Mouse (Mus musculus) kidney, embryonic 15.5 days (tissue): Measurements from ENCODE around the gene Bace2. TPM values are rescaled to one million over a fixed set of nuclear protein-coding genes. Genes with fewer than 3 reads are reported as not detected.

ENCODE experiments used
- ATAC-seq: fragments of 200-750 bp; cut with Nextera tagmentation; replicated peaks from 2 replicates; pipeline ENCODE4 v1.8.0; 2017; ENCODE audit warnings: moderate TSS enrichment; ENCODE audit not compliant: low FRiP score
- H3K27ac ChIP-seq: fragments of 300-500 bp; sonication (generic); 2 replicates; pipeline ENCODE4 v1.5.1; 2015; ENCODE audit warnings: mild to moderate bottlenecking, inconsistent platforms
- H3K27me3 ChIP-seq: fragments of 300-500 bp; sonication (generic); 2 replicates; pipeline ENCODE4 v1.6.1; 2015; ENCODE audit warnings: inconsistent platforms
- H3K36me3 ChIP-seq: fragments of 300-500 bp; sonication (generic); 2 replicates; pipeline ENCODE4 v1.6.1; 2015; ENCODE audit warnings: inconsistent platforms
- H3K4me1 ChIP-seq: fragments of 300-500 bp; sonication (generic); 2 replicates; pipeline ENCODE4 v1.6.1; 2015; ENCODE audit warnings: inconsistent platforms
- H3K4me2 ChIP-seq: fragments of 300-500 bp; sonication (generic); 2 replicates; pipeline ENCODE4 v1.6.1; 2015; ENCODE audit warnings: moderate library complexity, mild to moderate bottlenecking, inconsistent platforms
- H3K4me3 ChIP-seq: fragments of 300-500 bp; sonication (generic); replicated peaks from 2 replicates; pipeline ENCODE4 v1.5.1; 2015; ENCODE audit warnings: mild to moderate bottlenecking, inconsistent platforms
- H3K9ac ChIP-seq: fragments of 300-500 bp; sonication (generic); 2 replicates; pipeline ENCODE4 v1.6.1; 2015; ENCODE audit warnings: mild to moderate bottlenecking, inconsistent platforms
- H3K9me3 ChIP-seq: fragments of 300-500 bp; sonication (generic); replicated peaks from 2 replicates; pipeline ENCODE4 v1.6.1; 2016; ENCODE audit warnings: inconsistent platforms
- WGBS: fragments of 180-500 bp; shearing (Covaris S2); methylation state at CpG from one replicate; pipeline ENCODE4 v1.1.7; 2015; ENCODE audit warnings: mixed read lengths; 5-methylcytosine and 5-hydroxymethylcytosine counted together
- polyA plus RNA-seq: library from polyadenylated mRNA; unstranded; fragments of >200 nt; fragmentation: Nextera tagmentation; extraction: Ambion mirVana; gene quantifications from 2 replicates; pipeline ENCODE4 v1.2.1, GENCODE M21; 2015

Bace2 gene
- polyA plus RNA-seq: 7.3 and 9.4 TPM in 2 replicates

GRCm38 (mm10) chr16:97356499-97357187, at the start of gene Bace2:
TSS of gene Bace2 (plus strand) at chr16:97356742.
- H3K27me3 ChIP-seq: peaks cover 47% of the 10 kb centered on the region

DNA sequence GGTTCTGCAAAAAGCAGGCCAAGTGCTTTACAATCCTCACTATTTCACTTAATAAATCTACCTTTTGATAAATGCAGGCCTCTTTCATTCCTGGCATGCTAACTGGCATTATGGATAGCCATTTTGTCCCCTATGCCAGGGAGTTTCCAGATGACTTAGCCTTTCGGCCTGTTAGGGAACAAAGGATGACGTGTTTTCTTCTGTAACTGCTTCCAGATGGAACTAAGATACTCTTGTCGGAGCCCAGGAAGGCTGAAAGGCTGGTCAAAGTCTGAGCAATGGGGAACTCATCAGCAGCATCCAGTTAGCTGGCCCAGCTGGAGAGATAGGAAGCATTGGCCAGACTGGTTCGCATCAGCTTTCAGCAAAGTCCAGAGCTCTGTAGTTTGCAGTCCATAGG, 48.9 kb upstream of the Bace2 start:
- WGBS: 65% methylated on average over 4 of the region's 4 CpGs

More at GRCm38 (mm10) chr16:97356499-97357187, at the start of gene Bace2:
- H3K36me3 ChIP-seq: no peaks in the 10 kb centered on the region
- peak within 1 kb of the TSS; percentile 48 for H3K9ac ChIP-seq
- peak; percentile 94 for ATAC-seq
- peak within 1 kb of the TSS; percentile 99 for H3K4me2 ChIP-seq
- H3K4me1 ChIP-seq: peaks cover 19% of the 10 kb centered on the region
- under 1% methylated on average over 58 of the region's 58 CpGs for WGBS
- no peaks in the 10 kb centered on the region for H3K9me3 ChIP-seq
- peak within 1 kb of the TSS; percentile 61 for H3K4me3 ChIP-seq
- H3K27ac ChIP-seq: no peak within 1 kb of the TSS

DNA sequence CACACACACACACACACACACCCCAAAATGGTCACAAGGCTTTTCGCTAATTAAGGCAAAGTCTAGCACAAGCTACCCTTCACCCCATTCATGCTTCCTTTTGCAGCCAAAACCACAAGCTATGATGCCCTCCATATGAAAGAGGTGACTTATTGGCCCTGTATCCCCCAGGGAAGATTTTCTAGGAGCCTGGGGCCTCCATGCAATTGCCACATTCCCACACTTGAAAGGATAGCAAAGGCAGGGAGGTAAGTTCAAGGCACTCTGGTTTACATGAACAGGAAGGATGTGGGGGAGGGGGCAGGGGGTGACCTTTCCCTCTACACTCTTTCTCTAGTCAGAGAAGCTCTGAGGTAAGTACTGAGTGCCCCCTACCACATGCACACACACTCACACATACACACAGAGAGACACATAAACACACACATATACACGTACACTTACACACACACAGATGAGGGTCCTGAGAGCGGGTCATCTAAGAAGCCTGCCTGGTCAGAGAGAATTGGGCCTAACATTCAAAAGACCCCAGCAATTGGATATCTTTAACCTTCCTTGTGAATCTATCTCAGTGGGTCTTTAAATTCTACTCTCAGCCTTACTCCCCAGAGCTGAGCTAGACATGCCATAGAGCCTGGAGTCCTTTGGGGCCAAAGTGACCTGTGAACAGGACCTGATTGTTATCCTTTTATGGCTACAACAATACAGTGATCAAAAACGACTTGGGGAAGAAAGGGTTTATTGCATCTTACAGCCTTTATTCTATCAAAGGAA, 46.6 kb upstream of the Bace2 start:
- H3K27me3 ChIP-seq: no peaks in the 10 kb centered on the region
- no peak overlapping the region for H3K4me3 ChIP-seq
- H3K9ac ChIP-seq: no peak overlapping the region
- H3K4me2 ChIP-seq: no peak overlapping the region
- H3K4me1 ChIP-seq: peaks cover 3% of the 10 kb centered on the region; the same call in 1 of the 2 replicates
- peak overlapping the region; percentile 41; the same call in 1 of the 2 replicates for H3K27ac ChIP-seq
- no peaks in the 10 kb centered on the region for H3K36me3 ChIP-seq
- no peaks in the 10 kb centered on the region for H3K9me3 ChIP-seq
- no peak for ATAC-seq
- WGBS: 56% methylated on average over 4 of the region's 4 CpGs

More for the DNA sequence above, 48.9 kb upstream of the Bace2 start:
- no peak overlapping the region for H3K4me2 ChIP-seq
- ATAC-seq: no peak
- no peak overlapping the region for H3K9ac ChIP-seq
- no peaks in the 10 kb centered on the region for H3K9me3 ChIP-seq
- no peaks in the 10 kb centered on the region for H3K36me3 ChIP-seq
- no peak overlapping the region for H3K27ac ChIP-seq
- no peak overlapping the region for H3K4me3 ChIP-seq
- H3K27me3 ChIP-seq: no peaks in the 10 kb centered on the region
- no peaks in the 10 kb centered on the region for H3K4me1 ChIP-seq

- Histone ChIP-seq H3K9ac (no peak overlapping the region), H3K4me2 (no peak overlapping the region), H3K9me3 (no peaks in the 10 kb centered on the region), H3K36me3 (no peaks in the 10 kb centered on the region), H3K27me3 (no peaks in the 10 kb centered on the region), H3K4me3 (no peak overlapping the region), H3K27ac (no peak overlapping the region), H3K4me1 (peaks cover 3% of the 10 kb centered on the region; the same call in 1 of the 2 replicates)
- ATAC-seq: no peak
- WGBS: 77% methylated on average over 1 of the region's 1 CpGs
Observed at GRCm38 (mm10) chr16:97310570-97310846, 46.0 kb upstream of the Bace2 start.

- no peaks in the 10 kb centered on the region for H3K9me3 ChIP-seq
- no peak overlapping the region for H3K9ac ChIP-seq
- no peak overlapping the region for H3K4me2 ChIP-seq
- H3K27me3 ChIP-seq: no peaks in the 10 kb centered on the region
- peak; percentile 49 for ATAC-seq
- H3K36me3 ChIP-seq: no peaks in the 10 kb centered on the region
- H3K4me1 ChIP-seq: peaks cover 3% of the 10 kb centered on the region; the same call in 1 of the 2 replicates
- no peak overlapping the region for H3K4me3 ChIP-seq
- H3K27ac ChIP-seq: no peak overlapping the region
- 40% methylated on average over 10 of the region's 10 CpGs for WGBS
Observed at GRCm38 (mm10) chr16:97312960-97313686, 43.4 kb upstream of the Bace2 start.

GRCm38 (mm10) chr16:97321576-97321975, 35.0 kb upstream of the Bace2 start:
- H3K27ac ChIP-seq: no peak overlapping the region
- H3K4me1 ChIP-seq: no peaks in the 10 kb centered on the region
- no peaks in the 10 kb centered on the region for H3K9me3 ChIP-seq
- H3K4me2 ChIP-seq: no peak overlapping the region
- H3K9ac ChIP-seq: no peak overlapping the region
- ATAC-seq: no peak
- H3K27me3 ChIP-seq: no peaks in the 10 kb centered on the region
- H3K36me3 ChIP-seq: no peaks in the 10 kb centered on the region
- no peak overlapping the region for H3K4me3 ChIP-seq
- WGBS: 82% methylated on average over 3 of the region's 3 CpGs

- H3K4me2 ChIP-seq: no peak overlapping the region
- no peaks in the 10 kb centered on the region for H3K27me3 ChIP-seq
- no peak for ATAC-seq
- no peaks in the 10 kb centered on the region for H3K9me3 ChIP-seq
- no peaks in the 10 kb centered on the region for H3K4me1 ChIP-seq
- no peak overlapping the region for H3K9ac ChIP-seq
- no peak overlapping the region for H3K27ac ChIP-seq
- no peak overlapping the region for H3K4me3 ChIP-seq
- no peaks in the 10 kb centered on the region for H3K36me3 ChIP-seq
Observed at GRCm38 (mm10) chr16:97322604-97323003, 33.9 kb upstream of the Bace2 start.

- Histone ChIP-seq H3K36me3 (no peaks in the 10 kb centered on the region), H3K27me3 (no peaks in the 10 kb centered on the region), H3K4me3 (no peak overlapping the region), H3K9me3 (no peaks in the 10 kb centered on the region), H3K27ac (no peak overlapping the region), H3K4me1 (no peaks in the 10 kb centered on the region), H3K9ac (no peak overlapping the region), H3K4me2 (no peak overlapping the region)
- WGBS: 28% methylated on average over 8 of the region's 8 CpGs
- peak; percentile 54; the same call in 1 of the 2 replicates for ATAC-seq
Observed at GRCm38 (mm10) chr16:97325975-97326374, 30.6 kb upstream of the Bace2 start.

DNA sequence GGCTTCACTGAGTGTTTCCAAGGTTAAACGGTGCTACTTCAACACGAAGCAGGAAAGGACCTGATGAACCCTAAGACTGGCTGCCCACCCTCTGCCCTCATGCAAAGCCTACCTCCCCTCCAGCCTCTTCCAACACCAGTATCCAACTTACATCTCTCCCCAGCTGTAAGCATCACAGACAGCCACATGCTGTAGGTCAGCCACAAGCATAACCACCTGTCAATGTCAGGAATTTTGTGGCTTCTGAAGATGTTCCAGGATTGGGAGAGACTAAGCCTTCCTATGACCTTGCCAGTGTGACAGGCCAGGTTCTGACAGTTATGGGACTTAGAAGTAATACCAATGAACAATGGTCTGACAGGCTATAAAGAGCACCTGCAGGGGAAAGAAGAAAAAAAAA, 27.9 kb upstream of the Bace2 start:
- Histone ChIP-seq H3K9me3 (no peaks in the 10 kb centered on the region), H3K4me2 (no peak overlapping the region), H3K4me3 (no peak overlapping the region), H3K36me3 (no peaks in the 10 kb centered on the region), H3K27ac (no peak overlapping the region), H3K4me1 (no peaks in the 10 kb centered on the region), H3K9ac (no peak overlapping the region), H3K27me3 (no peaks in the 10 kb centered on the region)
- no peak for ATAC-seq
- WGBS: 90% methylated on average over 2 of the region's 2 CpGs

- Histone ChIP-seq H3K4me3 (no peak overlapping the region), H3K27me3 (peaks cover 29% of the 10 kb centered on the region), H3K4me1 (peaks cover 19% of the 10 kb centered on the region), H3K9ac (no peak overlapping the region), H3K4me2 (no peak overlapping the region), H3K27ac (no peak overlapping the region), H3K36me3 (no peaks in the 10 kb centered on the region), H3K9me3 (no peaks in the 10 kb centered on the region)
- 71% methylated on average over 2 of the region's 2 CpGs for WGBS
- ATAC-seq: no peak
Observed at GRCm38 (mm10) chr16:97353013-97353412, 3.5 kb upstream of the Bace2 start.

DNA sequence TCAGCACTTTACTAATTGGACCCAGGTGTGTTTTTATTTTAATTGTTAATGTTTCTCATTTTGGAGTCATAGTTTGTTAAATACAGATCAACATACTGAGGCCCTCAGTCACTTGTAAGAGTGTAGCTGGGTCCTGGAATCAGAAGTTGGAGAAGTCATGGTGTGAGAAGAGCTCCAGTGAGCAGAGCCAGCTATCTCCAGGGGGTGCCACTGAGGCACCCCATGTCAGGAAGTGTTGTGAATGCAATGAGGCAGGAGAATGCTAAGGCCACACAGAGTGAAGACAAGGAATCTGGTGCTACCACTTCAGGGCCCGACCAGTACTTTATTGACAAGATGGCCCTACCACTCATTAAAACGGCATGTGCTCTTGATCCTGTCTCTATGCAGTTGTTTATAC, 1.9 kb upstream of the Bace2 start:
- peaks cover 45% of the 10 kb centered on the region for H3K27me3 ChIP-seq
- ATAC-seq: no peak
- peaks cover 19% of the 10 kb centered on the region for H3K4me1 ChIP-seq
- no peak overlapping the region for H3K9ac ChIP-seq
- no peaks in the 10 kb centered on the region for H3K36me3 ChIP-seq
- no peak overlapping the region for H3K4me3 ChIP-seq
- no peak overlapping the region for H3K4me2 ChIP-seq
- H3K9me3 ChIP-seq: no peaks in the 10 kb centered on the region
- 66% methylated on average over 2 of the region's 2 CpGs for WGBS
- H3K27ac ChIP-seq: no peak overlapping the region

GRCm38 (mm10) chr16:97357188-97357821, 763 bp downstream of the Bace2 start:
- WGBS: under 1% methylated on average over 25 of the region's 25 CpGs
- peak overlapping the region; percentile 48 for H3K9ac ChIP-seq
- peak overlapping the region; percentile 99 for H3K4me2 ChIP-seq
- peaks cover 19% of the 10 kb centered on the region for H3K4me1 ChIP-seq
- H3K27ac ChIP-seq: no peak overlapping the region
- H3K9me3 ChIP-seq: no peaks in the 10 kb centered on the region
- ATAC-seq: peak; percentile 76
- H3K4me3 ChIP-seq: peak overlapping the region; percentile 61
- no peaks in the 10 kb centered on the region for H3K36me3 ChIP-seq
- H3K27me3 ChIP-seq: peaks cover 47% of the 10 kb centered on the region
